Mouse (Mus musculus): Measurements from ENCODE around the gene Nit1. TPM values are rescaled to one million over a fixed set of nuclear protein-coding genes. Genes with fewer than 3 reads are reported as not detected.
A peak's percentile ranks its signal among the peaks of the same experiment; 100 is the strongest.

The Nit1 gene
- polyA plus RNA-seq (2015; fragmentation: Nextera tagmentation; extraction: Ambion mirVana), result 73.4 and 74.6 TPM in 2 replicates

GRCm38 (mm10) chr1:171345225-171346094 is at the start of gene Nit1, which contains the start of gene Pfdn2:
Nit1 (minus strand) TSS chr1:171345646.
Pfdn2 (plus strand) TSS chr1:171345670.
- no peaks in the 10 kb centered on the region for H3K27me3 ChIP-seq (ENCODE audit: insufficient read depth, low read length)
- 1% methylated on average over 53 of the region's 53 CpGs for WGBS (ENCODE audit: insufficient replicate concordance)
- peak within 1 kb of the TSS; percentile 75 for H3K9ac ChIP-seq (replicated peaks)
- peak within 1 kb of the TSS; percentile 50 for H3K27ac ChIP-seq (ENCODE audit: low read depth)
- peaks cover 26% of the 10 kb centered on the region for H3K36me3 ChIP-seq (replicated peaks; ENCODE audit: insufficient read depth, low read length)
- no peaks in the 10 kb centered on the region; the same call in 1 of the 2 replicates for H3K9me3 ChIP-seq (ENCODE audit: low read length)
- ATAC-seq (peak; percentile 88), DNase-seq (peak; percentile 94)
- peak within 1 kb of the TSS; percentile 85 for H3K4me3 ChIP-seq (ENCODE audit: low read depth, low read length)
- H3K4me1 ChIP-seq (ENCODE audit: insufficient read depth), result peaks cover 20% of the 10 kb centered on the region
- peak within 1 kb of the TSS; percentile 74 for H3K4me2 ChIP-seq (ENCODE audit: low read depth, low read length)
- TF ChIP-seq EP300 (IDR thresholded peaks at IDR 0.05; ENCODE audit: low read depth) (0 out of 2 replicates have a peak, but pooled peaks have one; percentile 15), CTCF (IDR thresholded peaks at IDR 0.05; ENCODE audit: low read depth) (no peak)

DNA sequence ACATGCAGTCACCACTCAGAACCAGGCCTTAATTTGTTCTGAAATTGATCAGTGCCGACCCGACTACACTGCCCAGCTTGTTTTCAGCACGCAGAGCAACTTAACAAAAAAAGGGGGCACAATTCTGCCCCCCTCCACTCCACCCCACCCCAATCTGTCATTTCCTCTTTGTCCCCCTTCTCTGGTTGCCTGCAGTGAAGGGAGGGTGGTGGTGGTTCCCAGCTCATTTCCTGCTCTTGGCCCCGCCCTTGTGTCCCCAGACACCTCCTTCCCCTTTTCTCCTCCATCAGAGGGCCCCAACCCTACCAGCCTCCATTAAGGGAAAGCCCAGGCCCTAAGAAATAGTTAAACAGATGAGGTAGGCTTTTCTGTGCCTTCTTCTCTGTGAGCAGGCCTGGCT is 44.7 kb upstream of the Nit1 start:
- Histone ChIP-seq H3K9ac (replicated peaks) (peak overlapping the region; percentile 66), H3K27ac (ENCODE audit: low read depth) (peak overlapping the region; percentile 95), H3K36me3 (replicated peaks; ENCODE audit: insufficient read depth, low read length) (no peaks in the 10 kb centered on the region), H3K9me3 (ENCODE audit: low read length) (no peaks in the 10 kb centered on the region), H3K4me3 (ENCODE audit: low read depth, low read length) (peak overlapping the region; percentile 56), H3K4me2 (ENCODE audit: low read depth, low read length) (peak overlapping the region; percentile 67), H3K4me1 (ENCODE audit: insufficient read depth) (no peaks in the 10 kb centered on the region), H3K27me3 (ENCODE audit: insufficient read depth, low read length) (no peaks in the 10 kb centered on the region)
- peak; percentile 52 for ATAC-seq
- TF ChIP-seq CTCF (IDR thresholded peaks at IDR 0.05; ENCODE audit: low read depth) (no peak), EP300 (IDR thresholded peaks at IDR 0.05; ENCODE audit: low read depth) (no peak)
- DNase-seq, result peak; percentile 71
- 26% methylated on average over 4 of the region's 4 CpGs for WGBS (ENCODE audit: insufficient replicate concordance)

DNA sequence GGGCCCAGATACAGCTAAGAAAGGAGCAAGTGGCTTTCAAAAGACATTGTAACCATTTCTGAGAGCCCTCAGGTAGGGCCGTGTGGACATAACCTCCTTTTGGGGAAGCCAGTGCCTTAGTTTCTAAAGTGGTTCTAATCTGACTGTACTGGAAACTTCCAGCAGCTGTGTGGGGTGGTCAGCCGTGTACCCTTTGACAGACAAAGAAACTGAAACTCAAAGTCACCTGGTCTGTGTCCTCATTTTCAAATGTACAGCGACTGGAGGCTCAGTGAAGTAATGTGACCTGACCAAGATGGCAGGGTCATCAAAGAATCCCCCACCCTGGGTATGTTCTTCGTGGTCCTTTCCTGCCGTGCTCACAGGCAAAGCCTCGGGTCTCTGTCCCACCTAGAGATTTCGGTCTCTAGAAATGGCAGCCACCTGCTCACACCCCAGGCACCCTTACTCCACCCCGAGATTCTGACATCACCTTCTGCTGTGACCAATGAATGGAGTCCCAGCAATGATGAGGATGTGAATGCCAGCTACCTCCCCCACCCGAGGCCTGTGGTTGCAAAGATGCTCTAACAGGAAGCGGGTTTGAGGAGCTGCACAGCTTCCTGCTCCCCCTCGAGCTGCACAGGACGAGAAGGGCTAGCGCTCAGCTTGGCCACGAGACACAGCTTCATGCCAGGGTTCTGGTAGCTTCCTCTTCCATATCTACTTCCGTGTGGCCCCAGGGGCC is 43.1 kb upstream of the Nit1 start, which contains the start of gene Arhgap30:
Arhgap30 (plus strand) TSS at position 579 of the 727 bp plus-strand sequence.
- Histone ChIP-seq H3K4me3 (ENCODE audit: low read depth, low read length) (peak within 1 kb of the TSS; percentile 56), H3K9ac (replicated peaks) (peak within 1 kb of the TSS; percentile 66), H3K27ac (ENCODE audit: low read depth) (peak within 1 kb of the TSS; percentile 95), H3K9me3 (ENCODE audit: low read length) (no peaks in the 10 kb centered on the region), H3K36me3 (replicated peaks; ENCODE audit: insufficient read depth, low read length) (no peaks in the 10 kb centered on the region), H3K27me3 (ENCODE audit: insufficient read depth, low read length) (no peaks in the 10 kb centered on the region), H3K4me2 (ENCODE audit: low read depth, low read length) (peak within 1 kb of the TSS; percentile 67), H3K4me1 (ENCODE audit: insufficient read depth) (no peaks in the 10 kb centered on the region)
- peak; percentile 81 for DNase-seq
- WGBS (ENCODE audit: insufficient replicate concordance), result 32% methylated on average over 15 of the region's 15 CpGs
- peak; percentile 78 for ATAC-seq
- TF ChIP-seq CTCF (IDR thresholded peaks at IDR 0.05; ENCODE audit: low read depth) (no peak), EP300 (IDR thresholded peaks at IDR 0.05; ENCODE audit: low read depth) (no peak)

GRCm38 (mm10) chr1:171387099-171387498 is 41.7 kb upstream of the Nit1 start:
- Histone ChIP-seq H3K9ac (replicated peaks) (no peak overlapping the region), H3K9me3 (ENCODE audit: low read length) (no peaks in the 10 kb centered on the region), H3K27ac (ENCODE audit: low read depth) (no peak overlapping the region), H3K36me3 (replicated peaks; ENCODE audit: insufficient read depth, low read length) (no peaks in the 10 kb centered on the region), H3K4me3 (ENCODE audit: low read depth, low read length) (no peak overlapping the region), H3K27me3 (ENCODE audit: insufficient read depth, low read length) (no peaks in the 10 kb centered on the region), H3K4me2 (ENCODE audit: low read depth, low read length) (no peak overlapping the region), H3K4me1 (ENCODE audit: insufficient read depth) (0 out of 2 replicates have a peak, but pooled peaks cover 3% of the 10 kb centered on the region)
- DNase-seq, result no peak
- 58% methylated on average over 6 of the region's 6 CpGs for WGBS (ENCODE audit: insufficient replicate concordance)
- TF ChIP-seq CTCF (IDR thresholded peaks at IDR 0.05; ENCODE audit: low read depth) (peak; percentile 61), EP300 (IDR thresholded peaks at IDR 0.05; ENCODE audit: low read depth) (no peak)
- no peak for ATAC-seq

- WGBS (ENCODE audit: insufficient replicate concordance), result 68% methylated on average over 9 of the region's 9 CpGs
- 0 out of 2 replicates have a peak, but pooled peaks cover 8% of the 10 kb centered on the region for H3K27me3 ChIP-seq (ENCODE audit: insufficient read depth, low read length)
- H3K27ac ChIP-seq (ENCODE audit: low read depth), result no peak overlapping the region
- H3K9me3 ChIP-seq (ENCODE audit: low read length), result no peaks in the 10 kb centered on the region
- no peak overlapping the region for H3K4me3 ChIP-seq (ENCODE audit: low read depth, low read length)
- TF ChIP-seq CTCF (IDR thresholded peaks at IDR 0.05; ENCODE audit: low read depth), result peak; percentile 35; the same call in 1 of the 2 replicates
- no peak for TF ChIP-seq EP300 (IDR thresholded peaks at IDR 0.05; ENCODE audit: low read depth)
- H3K4me2 ChIP-seq (ENCODE audit: low read depth, low read length), result no peak overlapping the region
- no peak overlapping the region for H3K9ac ChIP-seq (replicated peaks)
- H3K36me3 ChIP-seq (replicated peaks; ENCODE audit: insufficient read depth, low read length), result no peaks in the 10 kb centered on the region
- DNase-seq, result no peak
- no peak for ATAC-seq
- peaks cover 5% of the 10 kb centered on the region for H3K4me1 ChIP-seq (ENCODE audit: insufficient read depth)
Measured at GRCm38 (mm10) chr1:171385171-171385570, 39.7 kb upstream of the Nit1 start.

DNA sequence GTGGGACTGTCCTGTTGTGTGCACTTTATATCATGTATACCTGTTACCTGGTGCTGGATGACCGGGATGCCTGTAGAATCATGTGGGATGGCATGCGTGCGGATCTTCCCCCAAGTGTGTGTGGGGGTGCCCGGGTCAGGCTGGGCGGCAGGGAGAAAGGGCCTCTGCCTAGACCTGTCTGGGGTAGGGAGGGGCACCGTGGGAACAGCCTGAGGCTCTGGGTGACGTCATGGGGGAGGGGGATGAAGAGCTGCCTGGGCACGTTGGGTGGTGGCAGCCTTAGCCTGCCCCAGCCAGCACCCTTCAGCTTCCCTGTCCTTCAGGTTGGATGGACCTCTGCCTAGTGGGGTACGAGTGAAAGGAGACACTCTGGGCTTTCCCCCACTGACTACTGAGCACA is 38.9 kb upstream of the Nit1 start:
- Histone ChIP-seq H3K36me3 (replicated peaks; ENCODE audit: insufficient read depth, low read length) (no peaks in the 10 kb centered on the region), H3K27me3 (ENCODE audit: insufficient read depth, low read length) (0 out of 2 replicates have a peak, but pooled peaks cover 11% of the 10 kb centered on the region)

More for the DNA sequence above, 38.9 kb upstream of the Nit1 start:
- Histone ChIP-seq H3K9me3 (ENCODE audit: low read length) (no peaks in the 10 kb centered on the region), H3K4me2 (ENCODE audit: low read depth, low read length) (no peak overlapping the region), H3K4me3 (ENCODE audit: low read depth, low read length) (no peak overlapping the region), H3K27ac (ENCODE audit: low read depth) (no peak overlapping the region), H3K4me1 (ENCODE audit: insufficient read depth) (peaks cover 11% of the 10 kb centered on the region), H3K9ac (replicated peaks) (no peak overlapping the region)
- DNase-seq (no peak), ATAC-seq (no peak)
- WGBS (ENCODE audit: insufficient replicate concordance), result 64% methylated on average over 9 of the region's 9 CpGs
- TF ChIP-seq CTCF (IDR thresholded peaks at IDR 0.05; ENCODE audit: low read depth), result no peak
- TF ChIP-seq EP300 (IDR thresholded peaks at IDR 0.05; ENCODE audit: low read depth), result no peak
